Comparison of ENCODE assay signal across 11 mouse cellular contexts in genomic region chr9:14053704-14054103, GRCm38 (mm10).
DNase-seq lines count a peak whose midpoint lies in the region; ATAC-seq and TF ChIP-seq lines count a peak whose summit lies in the region.
"Had no signal": no experiment of that assay in that cellular context is flagged by ENCODE, and none has a peak within 500 bp of the region (broad histone marks: within the 10 kb centered on the region; RNA-seq: fewer than 3 reads in every experiment).

No protein-coding gene starts in this region.

- peak; percentile 7 for DNase-seq in adrenal gland, postnatal 25 days
- DNase-seq in adrenal gland, adult 2 months, result no peak
- peak; percentile 45 for DNase-seq in 3134 (ENCODE audit: extremely low read depth, insufficient read length, low spot score)
- DNase-seq in lung, adult 2 months, result peak; percentile 48
- no peak for DNase-seq in left cerebral cortex, adult 9 months (ENCODE audit: low spot score in 2 of 2)
- DNase-seq in left cerebral cortex, adult 8-10 months (ENCODE audit: low spot score in 2 of 2), result no peak
- DNase-seq: midbrain, embryonic 14.5 days; right cerebral cortex, postnatal 14 days; thymus, postnatal 36 days had no signal

- H3K4me3 ChIP-seq in intestine, embryonic 16.5 days (ENCODE audit: low read length), result no peak overlapping the region
- H3K4me3 ChIP-seq in lung, adult 2 months (replicated peaks; ENCODE audit: extremely low read depth, low read depth, low read length), result no peak overlapping the region

- H3K36me3 ChIP-seq in intestine, embryonic 16.5 days (ENCODE audit: control insufficient read depth, insufficient read depth, low read length), result no peaks in the 10 kb centered on the region

- ATAC-seq in intestine, embryonic 16.5 days, result peak; percentile 88
- ATAC-seq in erythroblast, adult 5-6 weeks (replicated peaks; ENCODE audit: low FRiP score, poor library complexity, severe bottlenecking), result no peak

- no peak overlapping the region for H3K4me2 ChIP-seq in intestine, embryonic 16.5 days (ENCODE audit: low read depth, low read length)

- H3K27ac ChIP-seq in intestine, embryonic 16.5 days (ENCODE audit: low read length), result no peak overlapping the region

- H3K9ac ChIP-seq in intestine, embryonic 16.5 days (ENCODE audit: low read depth, low read length), result no peak overlapping the region

- TF ChIP-seq CTCF in lung, adult 2 months (IDR thresholded peaks at IDR 0.05; ENCODE audit: insufficient read depth, low read length), result no peak

- WGBS in intestine, embryonic 16.5 days, result 45% methylated on average over 2 of the region's 2 CpGs
- WGBS in lung, adult 2 months, result 27% methylated on average over 2 of the region's 2 CpGs

- TF ChIP-seq POLR2A in lung, adult 2 months (IDR thresholded peaks at IDR 0.05; ENCODE audit: borderline replicate concordance, extremely low read depth, low read depth, low read length), result no peak

- H3K27me3 ChIP-seq in intestine, embryonic 16.5 days (replicated peaks; ENCODE audit: control insufficient read depth, insufficient read depth, low read length), result no peaks in the 10 kb centered on the region

- no peaks in the 10 kb centered on the region for H3K9me3 ChIP-seq in intestine, embryonic 16.5 days (ENCODE audit: control insufficient read depth, low read length)

- H3K4me1 ChIP-seq in intestine, embryonic 16.5 days (ENCODE audit: control insufficient read depth, insufficient read depth, low read length), result peaks cover 9% of the 10 kb centered on the region; the same call in 1 of the 2 replicates
- H3K4me1 ChIP-seq in lung, adult 2 months (ENCODE audit: control insufficient read depth, insufficient read depth, low read length), result no peaks in the 10 kb centered on the region

Comparison
In these comparisons a context has a peak if more than half of its experiments do, and no peak if none do; other contexts are left out.
1. DNase-seq: peak in adrenal gland, postnatal 25 days (single experiment), 3134 (single experiment) and lung, adult 2 months (single experiment); none in adrenal gland, adult 2 months (single experiment), left cerebral cortex, adult 9 months (0 of 2) and left cerebral cortex, adult 8-10 months (0 of 2).